Mouse (Mus musculus) embryonic facial prominence, embryonic 10.5 days (tissue): ENCODE results near the gene Ace. TPM values are rescaled to one million over a fixed set of nuclear protein-coding genes. Genes with fewer than 3 reads are reported as not detected.
A peak's percentile ranks its signal among the peaks of the same experiment; 100 is the strongest.
"Not testable (repeated sequence)": the region's sequence is repeated elsewhere in the genome, so short reads cannot be mapped to it uniquely, and the experiment has no call there.

ENCODE experiments used
- DNase-seq: peaks from one replicate; pipeline ENCODE4 v3.0.0-alpha.2; 2017; ENCODE audit warnings: low spot score
- H3K27ac ChIP-seq: fragments of 300-500 bp; sonication (generic); replicated peaks from 2 replicates; pipeline ENCODE4 v1.5.1; 2016; ENCODE audit warnings: mild to moderate bottlenecking
- H3K27me3 ChIP-seq: fragments of 300-500 bp; sonication (generic); replicated peaks from 2 replicates; pipeline ENCODE4 v1.6.1; 2016; ENCODE audit warnings: low read depth, mild to moderate bottlenecking; ENCODE audit not compliant: poor library complexity, severe bottlenecking
- H3K36me3 ChIP-seq: fragments of 300-500 bp; sonication (generic); replicated peaks from 2 replicates; pipeline ENCODE4 v1.6.1; 2016; ENCODE audit warnings: mild to moderate bottlenecking, moderate library complexity
- H3K4me1 ChIP-seq: fragments of 300-500 bp; sonication (generic); 2 replicates; pipeline ENCODE4 v1.6.1; 2016
- H3K4me3 ChIP-seq: fragments of 300-500 bp; sonication (generic); 2 replicates; pipeline ENCODE4 v1.5.1; 2016; ENCODE audit warnings: mild to moderate bottlenecking, moderate library complexity
- H3K9me3 ChIP-seq: fragments of 300-500 bp; sonication (generic); 2 replicates; pipeline ENCODE4 v1.6.1; 2016; ENCODE audit warnings: mild to moderate bottlenecking
- WGBS: fragments of 180-500 bp; shearing (Covaris S2); methylation state at CpG from one replicate; pipeline ENCODE4 v1.1.7; 2016; 5-methylcytosine and 5-hydroxymethylcytosine counted together
- polyA plus RNA-seq: library from polyadenylated mRNA; unstranded; fragments of >200 nt; fragmentation: Nextera tagmentation; extraction: Ambion mirVana; gene quantifications from 2 replicates; pipeline ENCODE4 v1.2.1, GENCODE M21; 2016

Ace gene
- polyA plus RNA-seq, 1 experiment from 2014 or later: 0.45 TPM

- Histone ChIP-seq H3K9me3 (no peaks in the 10 kb centered on the region), H3K36me3 (no peaks in the 10 kb centered on the region), H3K27me3 (peaks cover 24% of the 10 kb centered on the region), H3K27ac (no peak overlapping the region; the same call in 1 of the 2 replicates), H3K4me3 (no peak overlapping the region), H3K4me1 (peaks cover 19% of the 10 kb centered on the region)
- peak; percentile 25 for DNase-seq
- WGBS: 45% methylated on average over 7 of the region's 7 CpGs
Measured at GRCm38 (mm10) chr11:106012711-106013110, 45.0 kb downstream of the Ace start.

GRCm38 (mm10) chr11:106013556-106014225 lies 45.9 kb downstream of the Ace start:
- 74% methylated on average over 11 of the region's 11 CpGs for WGBS
- peaks cover 14% of the 10 kb centered on the region for H3K27me3 ChIP-seq
- no peaks in the 10 kb centered on the region for H3K36me3 ChIP-seq
- no peak for DNase-seq
- H3K9me3 ChIP-seq: no peaks in the 10 kb centered on the region
- H3K4me3 ChIP-seq: no peak overlapping the region
- H3K27ac ChIP-seq: no peak overlapping the region
- peaks cover 14% of the 10 kb centered on the region for H3K4me1 ChIP-seq

GRCm38 (mm10) chr11:106016440-106016839 lies 48.7 kb downstream of the Ace start:
- Histone ChIP-seq H3K4me1 (peaks cover 27% of the 10 kb centered on the region), H3K4me3 (no peak overlapping the region), H3K27me3 (peaks cover 23% of the 10 kb centered on the region), H3K9me3 (no peaks in the 10 kb centered on the region), H3K27ac (no peak overlapping the region), H3K36me3 (no peaks in the 10 kb centered on the region)
- no peak for DNase-seq
- WGBS: 78% methylated on average over 5 of the region's 5 CpGs

DNA sequence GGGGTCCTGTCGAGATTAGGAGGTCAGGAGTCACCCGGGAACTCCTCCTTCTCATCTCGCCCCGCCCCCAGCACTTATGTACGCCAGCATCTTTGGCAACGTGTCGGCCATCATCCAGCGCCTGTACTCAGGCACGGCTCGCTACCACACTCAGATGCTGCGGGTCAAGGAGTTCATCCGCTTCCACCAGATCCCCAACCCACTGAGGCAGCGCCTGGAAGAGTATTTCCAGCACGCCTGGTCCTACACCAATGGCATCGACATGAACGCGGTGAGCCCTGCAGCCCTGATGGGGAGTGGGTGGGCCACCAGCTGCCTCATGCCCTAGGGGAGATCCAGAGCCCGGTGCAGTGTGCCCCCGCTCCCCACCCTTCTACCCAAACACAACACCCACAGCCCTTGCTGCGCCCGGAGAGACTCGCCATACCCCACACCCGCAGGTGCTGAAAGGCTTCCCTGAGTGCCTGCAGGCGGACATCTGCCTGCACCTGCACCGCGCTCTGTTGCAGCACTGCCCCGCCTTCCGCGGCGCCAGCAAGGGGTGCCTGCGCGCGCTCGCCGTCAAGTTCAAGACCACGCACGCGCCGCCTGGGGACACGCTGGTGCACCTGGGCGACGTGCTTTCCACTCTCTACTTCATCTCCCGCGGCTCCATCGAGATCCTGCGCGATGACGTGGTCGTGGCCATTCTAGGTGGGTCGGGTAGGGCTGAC lies 52.5 kb downstream of the Ace start:
- DNase-seq: peak; percentile 46
- H3K27ac ChIP-seq: 0 out of 2 replicates have a peak overlapping the region, but pooled peaks have one; percentile 5
- peaks cover 13% of the 10 kb centered on the region for H3K4me1 ChIP-seq
- no peaks in the 10 kb centered on the region for H3K36me3 ChIP-seq
- H3K27me3 ChIP-seq: peaks cover 38% of the 10 kb centered on the region
- peak overlapping the region; percentile 55 for H3K4me3 ChIP-seq
- WGBS: 1% methylated on average over 50 of the region's 50 CpGs
- no peaks in the 10 kb centered on the region for H3K9me3 ChIP-seq

- Histone ChIP-seq H3K4me1 (no peaks in the 10 kb centered on the region), H3K36me3 (peaks cover 9% of the 10 kb centered on the region), H3K9me3 (no peaks in the 10 kb centered on the region), H3K27me3 (peaks cover 22% of the 10 kb centered on the region), H3K4me3 (no peak overlapping the region), H3K27ac (no peak overlapping the region)
- no peak for DNase-seq
- WGBS: 83% methylated on average over 3 of the region's 3 CpGs
Measured at GRCm38 (mm10) chr11:106025774-106026173, 58.0 kb downstream of the Ace start.

DNA sequence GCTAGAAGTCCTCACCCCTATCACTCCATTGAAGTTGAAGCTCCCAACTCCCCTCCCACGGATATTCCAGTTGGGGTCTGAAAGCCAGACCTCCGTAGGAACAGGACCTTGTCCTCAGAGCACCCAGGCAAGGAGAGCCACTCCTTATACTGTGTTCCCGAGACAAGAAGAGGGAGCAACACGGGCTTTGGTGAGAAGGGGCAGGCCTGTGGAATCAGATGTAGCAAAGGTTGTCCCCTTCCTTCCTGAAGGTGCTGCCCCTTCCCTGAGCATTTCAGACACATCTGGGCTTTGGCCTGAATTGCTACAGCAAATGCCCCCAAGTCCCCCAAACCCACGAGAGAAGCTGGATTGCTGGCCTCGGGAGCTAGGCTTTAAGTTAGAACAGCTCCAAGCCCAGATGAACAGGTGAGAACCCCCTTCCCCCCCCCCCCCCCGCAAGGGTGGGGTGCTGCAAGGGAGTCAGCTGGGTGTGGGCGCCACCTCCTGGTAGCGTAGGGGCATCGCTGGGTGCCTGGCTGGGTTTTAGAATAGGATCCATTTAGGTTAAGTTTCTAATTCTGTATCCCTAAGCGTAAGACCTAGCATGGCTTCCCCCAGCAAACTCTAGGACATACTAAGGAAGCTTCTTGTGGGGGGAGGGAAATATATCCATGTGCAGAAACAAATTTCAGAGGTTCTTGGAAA lies 58.9 kb downstream of the Ace start:
- no peaks in the 10 kb centered on the region for H3K9me3 ChIP-seq
- H3K36me3 ChIP-seq: peaks cover 9% of the 10 kb centered on the region
- peak; percentile 64 for DNase-seq
- no peak overlapping the region for H3K27ac ChIP-seq
- 43% methylated on average over 11 of the region's 11 CpGs for WGBS
- H3K4me1 ChIP-seq: no peaks in the 10 kb centered on the region
- no peak overlapping the region for H3K4me3 ChIP-seq
- peaks cover 14% of the 10 kb centered on the region for H3K27me3 ChIP-seq

DNA sequence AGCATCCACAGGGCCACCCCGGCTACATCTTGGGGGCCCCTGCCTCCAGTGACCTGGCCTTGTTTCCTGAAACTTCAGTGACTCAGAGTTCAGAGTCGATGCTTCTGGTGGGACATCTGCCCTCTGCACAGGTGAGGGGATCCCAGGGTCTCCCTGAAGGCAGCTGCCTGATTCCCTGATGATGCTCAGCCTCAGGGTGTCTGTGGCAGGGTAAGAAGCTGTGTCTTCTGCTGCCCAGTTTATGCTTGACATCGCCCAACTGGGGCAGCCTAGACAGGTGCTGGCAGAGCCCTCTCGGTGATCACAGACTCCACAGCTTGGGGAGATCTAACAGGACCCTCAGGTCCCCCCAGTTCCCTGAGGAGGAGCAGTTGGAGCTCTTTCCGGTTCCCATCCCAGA lies 59.9 kb downstream of the Ace start:
- H3K4me3 ChIP-seq: no peak overlapping the region
- H3K4me1 ChIP-seq: no peaks in the 10 kb centered on the region
- no peak overlapping the region for H3K27ac ChIP-seq
- 93% methylated on average over 5 of the region's 5 CpGs for WGBS
- H3K9me3 ChIP-seq: peaks cover 2% of the 10 kb centered on the region; the same call in 1 of the 2 replicates
- H3K36me3 ChIP-seq: peaks cover 9% of the 10 kb centered on the region
- peaks cover 8% of the 10 kb centered on the region for H3K27me3 ChIP-seq
- DNase-seq: no peak

DNA sequence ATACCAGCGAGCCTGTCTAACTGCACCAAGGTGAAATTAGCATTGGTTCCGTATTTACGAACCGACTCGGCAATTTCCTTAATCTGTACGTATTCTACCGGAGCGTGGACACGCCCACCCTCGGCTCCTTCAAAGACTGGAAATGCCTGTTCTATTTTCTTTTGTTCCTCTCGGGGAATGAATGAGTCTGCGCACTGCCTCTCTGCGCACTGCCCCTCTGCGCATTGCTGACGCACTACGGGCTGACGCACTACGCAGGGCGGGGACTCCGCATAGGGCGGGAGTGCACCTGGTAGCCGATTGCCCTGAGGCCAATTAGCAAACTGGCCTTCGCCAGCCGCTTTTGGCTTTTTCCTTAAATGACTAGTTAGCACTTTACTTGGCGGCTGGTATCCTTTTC lies 64.3 kb downstream of the Ace start:
- Histone ChIP-seq H3K4me3 (peak overlapping the region; percentile 53), H3K27ac (peak overlapping the region; percentile 66; the same call in 1 of the 2 replicates), H3K4me1 (peaks cover 18% of the 10 kb centered on the region)
- not testable (repeated sequence) for H3K9me3 ChIP-seq, H3K36me3 ChIP-seq, H3K27me3 ChIP-seq, DNase-seq
- WGBS: 54% methylated on average over 15 of the region's 25 CpGs

GRCm38 (mm10) chr11:106033491-106033919 lies 65.8 kb downstream of the Ace start:
- Histone ChIP-seq H3K27me3 (no peaks in the 10 kb centered on the region), H3K9me3 (peaks cover 2% of the 10 kb centered on the region; the same call in 1 of the 2 replicates), H3K4me1 (peaks cover 29% of the 10 kb centered on the region), H3K4me3 (peak overlapping the region; percentile 36), H3K27ac (peak overlapping the region; percentile 85), H3K36me3 (no peaks in the 10 kb centered on the region)
- peak; percentile 66 for DNase-seq
- 41% methylated on average over 11 of the region's 11 CpGs for WGBS

DNA sequence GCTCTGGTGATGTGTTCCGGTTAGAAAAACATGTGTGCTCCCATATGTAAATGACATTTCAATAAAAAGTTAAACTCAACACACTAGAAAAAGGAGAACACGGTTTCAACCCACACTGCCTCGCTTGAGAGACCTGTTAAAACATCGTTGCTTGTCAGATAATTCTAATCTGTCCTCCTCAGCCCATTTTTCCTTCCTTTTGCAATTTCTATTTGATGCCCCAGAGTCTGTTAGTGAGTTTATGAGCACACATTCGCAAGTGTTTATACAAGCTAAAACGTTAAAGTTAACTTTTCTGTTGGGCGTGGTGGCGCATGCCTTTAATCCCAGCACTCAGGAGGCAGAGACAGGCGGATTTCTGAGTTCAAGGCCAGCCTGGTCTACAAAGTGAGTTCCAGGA lies 67.2 kb downstream of the Ace start:
- no peak for DNase-seq

DNA sequence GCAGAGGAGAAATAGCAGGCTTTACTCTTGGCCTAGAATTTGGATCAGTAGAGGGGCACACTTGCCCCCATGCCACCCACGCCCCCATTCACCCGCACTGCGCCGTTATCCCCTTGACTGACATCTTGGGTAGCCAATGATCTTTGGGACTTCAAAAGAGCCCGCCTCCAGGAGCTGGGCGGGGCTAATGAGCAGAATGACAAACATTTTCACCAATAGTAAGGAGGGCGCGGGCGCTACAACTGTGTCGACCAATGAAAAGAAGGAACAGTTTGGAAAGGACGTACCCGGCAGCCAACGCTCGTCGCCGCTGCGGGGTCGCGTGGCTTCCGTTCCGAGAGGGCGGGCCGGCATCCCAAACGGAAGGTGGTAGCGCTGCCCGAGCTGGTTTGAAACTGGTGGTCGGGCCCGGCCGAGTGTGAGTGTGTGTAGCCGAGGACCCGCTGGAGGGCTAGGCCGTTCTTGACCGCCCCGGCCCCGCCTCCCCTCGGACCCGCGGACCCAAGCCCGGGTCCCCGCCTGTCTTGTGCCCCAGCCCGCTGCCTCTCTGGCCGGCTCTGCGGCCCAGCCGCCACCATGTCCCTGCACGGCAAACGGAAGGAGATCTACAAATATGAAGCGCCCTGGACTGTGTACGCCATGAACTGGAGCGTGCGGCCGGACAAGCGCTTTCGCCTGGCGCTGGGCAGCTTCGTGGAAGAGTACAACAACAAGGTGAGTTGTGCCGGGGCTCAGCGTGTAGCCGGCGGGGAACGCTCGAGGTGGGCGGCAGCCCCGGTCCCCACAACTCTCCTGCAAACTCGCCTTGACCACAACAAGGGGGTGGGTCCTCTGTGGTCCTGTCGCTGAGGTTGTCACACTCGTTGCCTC lies 69.0 kb downstream of the Ace start, which contains the start of gene Dcaf7:
TSS of gene Dcaf7 (plus strand) at position 325 of the 870 bp plus-strand sequence.
- peaks cover 34% of the 10 kb centered on the region for H3K4me1 ChIP-seq
- H3K4me3 ChIP-seq: peak within 1 kb of the TSS; percentile 99
- no peaks in the 10 kb centered on the region for H3K27me3 ChIP-seq
- H3K27ac ChIP-seq: peak within 1 kb of the TSS; percentile 90
- peaks cover 1% of the 10 kb centered on the region; the same call in 1 of the 2 replicates for H3K9me3 ChIP-seq
- WGBS: under 1% methylated on average over 66 of the region's 66 CpGs
- H3K36me3 ChIP-seq: peaks cover 14% of the 10 kb centered on the region; the same call in 1 of the 2 replicates
- DNase-seq: peak; percentile 98

More for the DNA sequence above, 67.2 kb downstream of the Ace start:
- Histone ChIP-seq H3K27ac (no peak overlapping the region), H3K9me3 (peaks cover 2% of the 10 kb centered on the region; the same call in 1 of the 2 replicates), H3K36me3 (peaks cover 8% of the 10 kb centered on the region; the same call in 1 of the 2 replicates), H3K27me3 (no peaks in the 10 kb centered on the region), H3K4me1 (peaks cover 34% of the 10 kb centered on the region), H3K4me3 (no peak overlapping the region)
- WGBS: 88% methylated on average over 9 of the region's 9 CpGs

DNA sequence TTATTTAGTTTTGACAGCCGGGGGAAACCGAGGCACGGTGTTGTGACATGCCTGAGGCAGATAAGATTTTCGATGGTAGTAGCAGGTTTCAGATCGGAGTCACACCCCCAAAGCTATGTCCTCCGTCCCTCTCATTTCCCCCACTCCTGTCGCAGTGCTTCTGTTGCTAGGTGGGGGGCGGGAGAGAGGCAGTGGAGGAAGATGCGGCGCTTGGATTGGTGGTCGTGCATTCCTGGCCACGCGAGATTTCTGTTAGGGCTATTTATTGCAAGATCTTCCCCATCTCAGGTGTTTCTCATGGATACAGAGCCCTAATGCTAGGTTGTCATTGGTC lies 69.6 kb downstream of the Ace start:
- Histone ChIP-seq H3K4me3 (peak overlapping the region; percentile 99), H3K27ac (peak overlapping the region; percentile 90), H3K9me3 (no peaks in the 10 kb centered on the region), H3K4me1 (peaks cover 34% of the 10 kb centered on the region), H3K36me3 (peaks cover 14% of the 10 kb centered on the region; the same call in 1 of the 2 replicates), H3K27me3 (no peaks in the 10 kb centered on the region)
- peak; percentile 77 for DNase-seq
- WGBS: under 1% methylated on average over 13 of the region's 13 CpGs
